Mouse (Mus musculus) left cerebral cortex, adult 18-20 months (tissue): Measurements from ENCODE around the gene Aldh4a1. TPM values are rescaled to one million over a fixed set of nuclear protein-coding genes. Genes with fewer than 3 reads are reported as not detected.

Source experiments
- DNase-seq, 2 experiments: peaks; one replicate each; pipeline ENCODE4 v3.0.0; 2021 to 2022; ENCODE audit warnings: low spot score in 2 of 2, mixed read lengths in 1 of 2
- long read RNA-seq, 2 experiments: library from polyadenylated mRNA; stranded (forward); transcript quantifications; one replicate each; pipeline ENCODE4 v2.0.0; 2021
- total RNA-seq, 2 experiments: library from RNA; stranded (reverse); gene quantifications; 2 replicates each; pipeline ENCODE4 v1.2.3; 2021

The Aldh4a1 gene
- total RNA-seq, result 10 to 100 TPM; 17.6 to 19.1 TPM
- long read RNA-seq, experiment 1, transcript Aldh4a1-201 (15 exons, 3,382 nt), result major isoform, 20 of 35 reads
- long read RNA-seq, experiment 1, partial matches to known transcripts, result 12 of 35 reads
- long read RNA-seq, experiment 1, other reads (novel, unspliced or antisense), result 3 of 35 reads
- long read RNA-seq, experiment 2, transcript Aldh4a1-201 (15 exons, 3,382 nt), result major isoform, 14 of 25 reads
- long read RNA-seq, experiment 2, partial matches to known transcripts, result 9 of 25 reads
- long read RNA-seq, experiment 2, other reads (novel, unspliced or antisense), result 2 of 25 reads

- peak; percentile 82 to 90 for DNase-seq
Observed at GRCm38 (mm10) chr4:139622373-139623282, at the start of gene Aldh4a1. TSS of gene Aldh4a1 (plus strand) at chr4:139622866.

- DNase-seq, result no peak
Observed at GRCm38 (mm10) chr4:139572928-139573512, 49.6 kb upstream of the Aldh4a1 start.

GRCm38 (mm10) chr4:139574156-139574798 is 48.4 kb upstream of the Aldh4a1 start:
- peak; percentile 98 to 99 for DNase-seq

GRCm38 (mm10) chr4:139574799-139575672 is 47.6 kb upstream of the Aldh4a1 start:
- peak; percentile 56 to 64 for DNase-seq

- DNase-seq, result no peak
Observed at GRCm38 (mm10) chr4:139575673-139576003, 47.0 kb upstream of the Aldh4a1 start.

GRCm38 (mm10) chr4:139576251-139576880 is 46.3 kb upstream of the Aldh4a1 start:
- no peak for DNase-seq

- no peak for DNase-seq
Observed at GRCm38 (mm10) chr4:139577006-139577405, 45.7 kb upstream of the Aldh4a1 start.

- no peak for DNase-seq
Observed at GRCm38 (mm10) chr4:139578389-139578788, 44.3 kb upstream of the Aldh4a1 start.

- no peak for DNase-seq
Observed at GRCm38 (mm10) chr4:139579003-139579402, 43.7 kb upstream of the Aldh4a1 start.

GRCm38 (mm10) chr4:139579466-139579865 is 43.2 kb upstream of the Aldh4a1 start:
- no peak for DNase-seq

GRCm38 (mm10) chr4:139580663-139581336 is 41.9 kb upstream of the Aldh4a1 start:
- DNase-seq, result no peak

GRCm38 (mm10) chr4:139581427-139582051 is 41.1 kb upstream of the Aldh4a1 start:
- DNase-seq, result no peak

GRCm38 (mm10) chr4:139582346-139582745 is 40.3 kb upstream of the Aldh4a1 start:
- no peak for DNase-seq

- DNase-seq, result no peak
Observed at GRCm38 (mm10) chr4:139582903-139583302, 39.8 kb upstream of the Aldh4a1 start.

- DNase-seq, result no peak
Observed at GRCm38 (mm10) chr4:139583629-139584245, 38.9 kb upstream of the Aldh4a1 start.

- DNase-seq, result no peak
Observed at GRCm38 (mm10) chr4:139584704-139585103, 38.0 kb upstream of the Aldh4a1 start.

- DNase-seq, result no peak
Observed at GRCm38 (mm10) chr4:139585713-139586112, 37.0 kb upstream of the Aldh4a1 start.

- DNase-seq, result no peak
Observed at GRCm38 (mm10) chr4:139587370-139587769, 35.3 kb upstream of the Aldh4a1 start.
